Mouse (Mus musculus) intestine, embryonic 15.5 days (tissue): ENCODE measurements at regions not wholly inside any gene's neighbourhood (a gene's known extent, or its start where the extent isn't known, plus 50 kb on each side); places are given as distances from the start of the nearest gene placed in this dataset.

Experiments used
- ATAC-seq: fragments of 200-750 bp; cut with Nextera tagmentation; 2 replicates; pipeline ENCODE4 v1.8.0; 2017; ENCODE audit warnings: moderate TSS enrichment, moderate library complexity
- H3K27ac ChIP-seq: fragments of 300-500 bp; sonication (generic); 2 replicates; pipeline ENCODE4 v1.5.1; 2015; ENCODE audit warnings: mild to moderate bottlenecking, inconsistent platforms
- H3K27me3 ChIP-seq: fragments of 300-500 bp; sonication (generic); replicated peaks from 2 replicates; pipeline ENCODE4 v1.6.1; 2015; ENCODE audit warnings: inconsistent platforms
- H3K36me3 ChIP-seq: fragments of 300-500 bp; sonication (generic); 2 replicates; pipeline ENCODE4 v1.6.1; 2015; ENCODE audit warnings: inconsistent platforms
- H3K4me1 ChIP-seq: fragments of 300-500 bp; sonication (generic); replicated peaks from 2 replicates; pipeline ENCODE4 v1.6.1; 2015; ENCODE audit warnings: inconsistent platforms
- H3K4me2 ChIP-seq: fragments of 300-500 bp; sonication (generic); replicated peaks from 2 replicates; pipeline ENCODE4 v1.6.1; 2015; ENCODE audit warnings: mild to moderate bottlenecking, inconsistent platforms
- H3K4me3 ChIP-seq: fragments of 300-500 bp; sonication (generic); replicated peaks from 2 replicates; pipeline ENCODE4 v1.5.1; 2015; ENCODE audit warnings: inconsistent platforms
- H3K9ac ChIP-seq: fragments of 300-500 bp; sonication (generic); 2 replicates; pipeline ENCODE4 v1.6.1; 2015; ENCODE audit warnings: inconsistent platforms
- H3K9me3 ChIP-seq: fragments of 300-500 bp; sonication (generic); 2 replicates; pipeline ENCODE4 v1.6.1; 2016; ENCODE audit warnings: inconsistent platforms
- WGBS: fragments of 180-500 bp; shearing (Covaris S2); methylation state at CpG from one replicate; pipeline ENCODE4 v1.1.7; 2015; 5-methylcytosine and 5-hydroxymethylcytosine counted together

DNA sequence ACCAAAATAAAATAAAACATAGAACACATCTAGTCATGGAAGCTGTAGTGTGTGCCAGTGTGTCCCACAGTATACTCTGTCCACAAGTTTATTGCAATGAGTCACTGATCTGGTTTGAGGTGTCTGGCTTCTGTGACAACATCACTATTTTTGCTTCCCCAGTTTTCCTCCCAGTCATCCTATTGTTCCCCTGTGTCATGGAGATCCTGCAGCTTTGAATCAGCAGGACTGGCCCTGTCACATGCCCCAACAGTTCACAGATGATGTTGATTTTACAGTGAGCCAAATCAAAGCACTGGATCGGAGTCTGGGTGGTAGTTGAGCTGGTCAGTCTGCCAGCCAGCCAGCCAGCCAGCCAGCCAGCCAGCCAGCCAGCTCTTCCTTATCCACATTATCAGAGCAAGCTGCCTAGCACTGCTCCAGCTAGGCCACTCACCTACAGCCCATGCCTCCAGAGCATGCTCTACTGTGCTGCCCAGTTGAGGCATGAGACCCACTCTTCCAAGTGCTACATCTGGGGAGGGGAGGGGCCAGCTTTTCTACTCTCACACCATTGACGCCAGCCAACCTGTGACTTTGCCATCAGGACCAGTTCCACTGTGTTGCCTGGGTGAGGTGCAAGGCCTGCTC, 619.1 kb upstream of the 4930452B06Rik start:
- WGBS = 92% methylated on average over 2 of the region's 2 CpGs
- Histone ChIP-seq H3K27ac (no peak overlapping the region), H3K27me3 (no peaks in the 10 kb centered on the region), H3K4me1 (no peaks in the 10 kb centered on the region), H3K36me3 (no peaks in the 10 kb centered on the region), H3K4me2 (no peak overlapping the region), H3K9me3 (no peaks in the 10 kb centered on the region), H3K9ac (no peak overlapping the region), H3K4me3 (no peak overlapping the region)
- no peak for ATAC-seq

DNA sequence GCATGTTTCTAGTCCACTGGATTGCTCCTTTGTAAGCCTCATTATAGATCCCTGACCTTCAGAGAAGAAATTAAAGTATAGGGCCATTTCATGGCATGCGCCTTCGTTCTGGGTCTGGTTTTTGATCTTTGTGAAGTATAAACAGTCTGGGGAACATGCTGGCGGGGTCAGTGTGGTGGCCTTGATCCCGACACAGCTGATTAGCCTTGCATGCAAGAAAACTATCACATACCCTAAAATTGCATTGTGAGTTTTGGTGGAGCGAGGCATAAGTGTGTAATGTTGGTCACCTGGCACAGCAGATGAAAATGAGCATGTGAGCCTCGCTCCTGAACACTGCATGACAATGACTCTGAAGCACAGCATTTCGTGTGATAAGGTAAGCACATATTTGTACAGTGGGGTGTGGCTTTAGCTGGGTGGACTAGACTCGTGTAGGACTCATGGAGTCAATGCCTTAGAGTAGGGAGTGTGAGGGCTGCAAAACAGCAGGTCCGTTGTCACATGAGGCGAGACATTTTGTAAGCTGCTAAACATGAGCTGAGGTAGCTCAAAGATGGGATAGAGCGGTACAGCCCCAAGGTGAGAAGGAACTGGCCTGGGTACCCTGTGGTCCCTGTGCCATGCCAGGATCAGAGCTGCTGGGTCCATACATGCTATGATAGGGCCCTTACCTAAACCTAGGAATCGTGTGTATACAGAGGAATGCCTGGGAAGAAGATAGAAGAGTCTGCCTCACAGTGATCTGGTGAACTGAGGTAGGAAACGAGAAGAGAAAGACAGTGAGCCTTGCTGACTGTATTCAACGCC, 601.4 kb upstream of the 4930452B06Rik start:
- H3K4me1 ChIP-seq = no peaks in the 10 kb centered on the region
- no peak overlapping the region for H3K9ac ChIP-seq
- ATAC-seq = peak; percentile 70
- 62% methylated on average over 14 of the region's 14 CpGs for WGBS
- no peak overlapping the region for H3K4me3 ChIP-seq
- H3K27ac ChIP-seq = no peak overlapping the region
- no peaks in the 10 kb centered on the region for H3K9me3 ChIP-seq
- no peak overlapping the region for H3K4me2 ChIP-seq
- no peaks in the 10 kb centered on the region for H3K27me3 ChIP-seq
- H3K36me3 ChIP-seq = no peaks in the 10 kb centered on the region

DNA sequence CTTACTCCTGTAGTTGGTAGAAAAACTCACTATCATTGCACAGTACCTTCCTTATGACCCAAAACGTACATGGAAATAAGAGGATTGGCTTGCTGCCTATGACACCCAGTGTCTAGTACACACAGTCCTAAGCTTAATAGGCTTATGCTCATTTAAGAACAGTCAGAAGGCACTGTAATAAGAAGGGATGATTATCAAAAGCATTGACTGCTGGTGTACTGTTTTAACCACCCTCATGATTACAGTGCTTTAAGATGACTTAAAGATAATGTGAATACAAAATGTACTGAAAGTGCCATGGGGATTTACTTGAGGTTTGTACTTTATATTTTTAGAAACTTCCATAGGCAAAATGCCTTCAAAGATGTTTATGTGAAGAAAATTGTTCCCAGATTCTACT, 586.0 kb upstream of the 4930452B06Rik start:
- no peaks in the 10 kb centered on the region for H3K9me3 ChIP-seq
- H3K27me3 ChIP-seq = no peaks in the 10 kb centered on the region
- H3K4me2 ChIP-seq = no peak overlapping the region
- H3K4me1 ChIP-seq = no peaks in the 10 kb centered on the region
- no peak overlapping the region for H3K9ac ChIP-seq
- no peak overlapping the region for H3K4me3 ChIP-seq
- H3K36me3 ChIP-seq = no peaks in the 10 kb centered on the region
- ATAC-seq = no peak
- no peak overlapping the region for H3K27ac ChIP-seq
- 80% methylated on average over 1 of the region's 1 CpGs for WGBS

DNA sequence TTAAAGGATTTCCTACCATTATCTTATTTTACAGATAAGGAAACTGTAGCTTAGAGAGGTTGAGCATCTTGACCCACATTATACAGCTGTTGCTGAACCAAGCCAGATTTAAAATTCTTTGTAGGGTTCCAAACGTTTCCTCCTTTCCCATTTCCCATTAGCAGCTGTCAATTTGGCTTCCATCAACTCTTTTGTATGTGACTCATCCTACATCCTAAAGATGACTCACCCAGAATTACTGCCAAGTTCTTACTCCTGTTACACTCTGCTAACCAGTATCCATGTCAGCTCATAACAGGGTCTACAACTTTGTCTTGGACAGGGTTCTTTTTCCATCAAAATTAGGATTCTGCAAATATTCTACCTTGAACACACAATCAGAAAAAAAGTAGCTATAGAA, 579.2 kb upstream of the 4930452B06Rik start:
- no peaks in the 10 kb centered on the region for H3K27me3 ChIP-seq
- no peak overlapping the region for H3K4me2 ChIP-seq
- WGBS = 22% methylated on average over 1 of the region's 1 CpGs
- H3K4me1 ChIP-seq = no peaks in the 10 kb centered on the region
- no peak overlapping the region for H3K27ac ChIP-seq
- no peaks in the 10 kb centered on the region for H3K9me3 ChIP-seq
- H3K4me3 ChIP-seq = no peak overlapping the region
- no peak overlapping the region for H3K9ac ChIP-seq
- H3K36me3 ChIP-seq = no peaks in the 10 kb centered on the region
- ATAC-seq = no peak

DNA sequence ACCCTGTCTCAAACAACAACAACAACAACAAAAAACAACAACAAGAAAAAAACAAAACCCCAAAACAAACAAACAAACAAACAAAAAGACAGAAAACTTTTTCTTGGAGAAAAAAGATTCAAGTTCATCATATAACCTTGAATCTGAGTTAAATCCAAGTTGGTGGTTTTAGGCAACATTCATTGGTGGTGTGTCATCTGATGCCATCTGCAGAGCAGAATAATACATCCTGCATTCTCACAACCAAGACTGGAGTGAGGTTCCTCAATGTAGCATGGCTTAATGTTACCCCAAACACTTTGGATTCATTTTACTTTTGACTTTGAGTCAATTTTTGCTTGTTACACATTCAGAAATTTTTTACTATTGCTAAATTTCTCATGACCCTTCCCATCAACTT, 577.3 kb upstream of the 4930452B06Rik start:
- Histone ChIP-seq H3K4me2 (no peak overlapping the region), H3K27ac (no peak overlapping the region), H3K4me1 (no peaks in the 10 kb centered on the region), H3K36me3 (no peaks in the 10 kb centered on the region), H3K9me3 (no peaks in the 10 kb centered on the region), H3K4me3 (no peak overlapping the region), H3K27me3 (no peaks in the 10 kb centered on the region), H3K9ac (no peak overlapping the region)
- no peak for ATAC-seq

DNA sequence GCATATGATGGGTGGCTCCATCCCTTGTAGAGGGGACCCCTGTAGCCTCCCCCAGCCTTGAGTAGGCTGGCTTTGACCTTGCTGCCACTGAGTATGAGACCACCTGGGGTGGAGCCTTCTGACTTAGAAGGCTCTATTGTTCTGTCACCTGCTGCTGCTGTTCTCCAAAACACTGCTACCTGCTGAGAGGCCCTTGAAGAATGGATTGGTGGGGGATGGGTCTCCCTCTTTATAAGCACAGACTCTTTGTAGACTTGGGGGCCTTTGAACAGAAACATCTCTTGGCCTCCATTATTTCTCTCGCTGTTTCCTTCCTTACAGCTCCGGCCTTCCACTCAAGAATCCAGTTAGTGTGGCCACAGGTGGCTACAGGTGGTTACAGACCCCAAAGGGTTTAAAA, 576.1 kb upstream of the 4930452B06Rik start:
- WGBS = 50% methylated on average over 2 of the region's 2 CpGs
- Histone ChIP-seq H3K9ac (no peak overlapping the region), H3K27ac (no peak overlapping the region), H3K4me3 (no peak overlapping the region), H3K4me2 (no peak overlapping the region), H3K4me1 (no peaks in the 10 kb centered on the region), H3K27me3 (no peaks in the 10 kb centered on the region), H3K9me3 (no peaks in the 10 kb centered on the region), H3K36me3 (no peaks in the 10 kb centered on the region)
- no peak for ATAC-seq

DNA sequence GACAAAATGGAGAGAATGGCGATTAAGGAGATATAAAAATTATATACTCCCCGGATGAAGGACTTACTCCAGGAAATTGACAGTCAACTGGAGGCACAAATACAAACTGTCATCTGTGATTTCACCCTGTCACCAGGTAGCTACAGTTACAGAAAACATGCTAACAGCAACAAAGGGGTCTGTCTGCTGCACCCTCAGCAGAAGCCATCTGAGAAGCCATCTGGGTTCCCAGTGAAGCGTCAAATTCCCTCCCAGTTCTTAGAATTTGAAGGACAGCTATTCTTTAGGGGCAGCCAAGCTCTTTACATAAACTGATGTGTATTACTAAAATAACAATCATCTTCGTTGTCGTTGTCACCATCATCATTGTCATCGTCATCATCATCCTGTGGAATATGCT, 561.6 kb upstream of the 4930452B06Rik start:
- ATAC-seq = no peak
- 91% methylated on average over 6 of the region's 6 CpGs for WGBS
- Histone ChIP-seq H3K4me3 (no peak overlapping the region), H3K9me3 (no peaks in the 10 kb centered on the region), H3K4me2 (no peak overlapping the region), H3K36me3 (no peaks in the 10 kb centered on the region), H3K27me3 (no peaks in the 10 kb centered on the region), H3K4me1 (no peaks in the 10 kb centered on the region), H3K27ac (no peak overlapping the region), H3K9ac (no peak overlapping the region)

DNA sequence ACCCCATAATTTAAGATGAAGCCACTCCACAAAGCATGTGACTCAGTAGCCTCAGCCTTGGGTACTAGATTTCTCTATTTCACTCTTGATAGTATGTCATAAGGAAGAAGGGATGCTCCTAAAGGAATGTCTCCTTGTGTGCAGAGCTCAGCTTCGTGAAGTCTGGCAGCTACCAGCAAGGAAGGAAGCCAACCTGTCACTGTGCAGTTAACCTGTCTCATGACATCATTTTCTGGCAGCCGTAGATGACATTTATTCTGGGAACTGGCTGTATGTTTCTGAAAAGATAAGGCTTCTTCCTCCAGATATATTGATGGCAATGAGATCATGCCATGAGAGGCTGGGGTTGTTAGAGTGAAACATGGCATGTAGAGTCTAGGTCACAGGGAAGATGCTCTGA, 534.2 kb upstream of the 4930452B06Rik start:
- Histone ChIP-seq H3K4me1 (no peaks in the 10 kb centered on the region), H3K4me2 (no peak overlapping the region), H3K4me3 (no peak overlapping the region), H3K27me3 (no peaks in the 10 kb centered on the region), H3K27ac (no peak overlapping the region), H3K36me3 (no peaks in the 10 kb centered on the region), H3K9me3 (no peaks in the 10 kb centered on the region), H3K9ac (no peak overlapping the region)
- ATAC-seq = no peak
- WGBS = 81% methylated on average over 2 of the region's 2 CpGs

DNA sequence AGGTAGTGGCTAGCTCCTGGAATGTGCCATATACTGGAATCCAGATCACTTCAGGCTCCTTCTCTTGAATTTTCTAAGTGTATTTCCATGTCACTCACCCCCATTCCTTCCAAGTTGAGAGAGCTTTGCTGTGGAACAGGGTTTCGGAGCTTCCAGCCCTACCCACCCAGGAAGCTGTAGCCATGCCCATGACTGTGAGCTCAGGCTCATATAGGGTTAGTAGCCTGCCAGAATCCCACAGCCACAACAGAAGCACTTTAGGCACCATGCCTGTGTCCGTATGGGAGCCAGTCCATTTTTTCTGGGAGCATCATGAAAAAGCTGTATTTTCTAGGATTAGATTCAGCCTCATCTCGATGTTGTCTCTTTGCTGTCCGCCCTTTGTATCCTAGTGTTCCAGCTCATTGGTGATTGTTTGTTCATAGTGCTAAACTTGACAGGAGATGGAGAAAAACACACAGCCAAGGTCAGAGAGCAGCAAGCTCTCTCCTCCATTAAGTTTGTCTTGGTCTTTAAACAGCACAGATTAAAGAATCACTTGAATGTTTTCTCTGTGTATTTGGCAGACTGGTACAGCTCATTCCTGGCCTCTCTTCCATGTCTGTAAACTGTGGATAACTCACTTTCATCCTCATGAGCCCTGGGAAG, 526.2 kb upstream of the 4930452B06Rik start:
- no peak for ATAC-seq
- Histone ChIP-seq H3K4me1 (no peaks in the 10 kb centered on the region), H3K4me3 (no peak overlapping the region), H3K27ac (no peak overlapping the region), H3K27me3 (no peaks in the 10 kb centered on the region), H3K9ac (no peak overlapping the region), H3K9me3 (no peaks in the 10 kb centered on the region), H3K4me2 (no peak overlapping the region), H3K36me3 (no peaks in the 10 kb centered on the region)
- 75% methylated on average over 4 of the region's 4 CpGs for WGBS

DNA sequence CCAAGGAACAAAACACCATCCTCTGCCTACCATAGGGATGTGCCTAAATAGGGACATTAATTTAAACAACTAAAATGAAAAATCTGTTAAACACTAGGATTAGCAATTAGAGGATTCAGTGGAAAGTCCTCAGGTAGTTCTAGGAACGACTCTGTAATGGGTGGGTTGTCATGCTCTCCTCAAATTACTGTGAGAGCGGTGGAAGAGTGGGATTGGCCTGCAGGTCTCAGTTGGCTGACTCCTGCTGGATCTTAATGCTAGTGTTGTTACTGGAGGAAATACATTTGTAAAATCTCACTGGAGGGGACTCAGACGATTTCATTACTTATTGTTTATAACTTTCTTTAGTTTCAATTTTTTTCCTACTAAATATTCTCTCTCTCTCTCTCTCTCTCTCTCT, 525.6 kb upstream of the 4930452B06Rik start:
- H3K9ac ChIP-seq = no peak overlapping the region
- no peak overlapping the region for H3K4me3 ChIP-seq
- no peak overlapping the region for H3K4me2 ChIP-seq
- no peak for ATAC-seq
- H3K27ac ChIP-seq = no peak overlapping the region
- H3K27me3 ChIP-seq = no peaks in the 10 kb centered on the region
- no peaks in the 10 kb centered on the region for H3K36me3 ChIP-seq
- no peaks in the 10 kb centered on the region for H3K4me1 ChIP-seq
- H3K9me3 ChIP-seq = no peaks in the 10 kb centered on the region
- 59% methylated on average over 3 of the region's 3 CpGs for WGBS

DNA sequence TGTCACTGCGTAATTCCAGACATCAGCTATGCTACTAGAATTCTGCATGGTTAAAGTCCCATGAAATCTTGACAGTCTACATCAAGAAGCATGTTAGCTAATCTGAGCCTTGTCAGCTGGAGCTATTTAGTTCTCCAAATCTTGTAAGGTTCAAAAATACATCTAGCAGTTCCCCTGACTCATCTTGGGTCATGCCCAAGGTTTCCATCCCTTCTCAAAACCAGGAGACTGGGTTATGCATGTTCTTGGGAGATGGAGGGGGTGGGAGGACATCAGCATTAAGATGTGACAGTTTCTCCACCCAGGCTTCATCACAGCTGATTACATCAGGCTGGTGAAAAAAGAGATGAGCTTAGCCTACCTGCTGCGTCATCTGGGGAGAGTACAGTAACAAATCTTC, 495.3 kb upstream of the 4930452B06Rik start:
- Histone ChIP-seq H3K4me3 (no peak overlapping the region), H3K36me3 (no peaks in the 10 kb centered on the region), H3K4me2 (no peak overlapping the region), H3K9me3 (no peaks in the 10 kb centered on the region), H3K27ac (no peak overlapping the region), H3K9ac (no peak overlapping the region), H3K4me1 (no peaks in the 10 kb centered on the region), H3K27me3 (no peaks in the 10 kb centered on the region)
- ATAC-seq = no peak
- 95% methylated on average over 2 of the region's 2 CpGs for WGBS

DNA sequence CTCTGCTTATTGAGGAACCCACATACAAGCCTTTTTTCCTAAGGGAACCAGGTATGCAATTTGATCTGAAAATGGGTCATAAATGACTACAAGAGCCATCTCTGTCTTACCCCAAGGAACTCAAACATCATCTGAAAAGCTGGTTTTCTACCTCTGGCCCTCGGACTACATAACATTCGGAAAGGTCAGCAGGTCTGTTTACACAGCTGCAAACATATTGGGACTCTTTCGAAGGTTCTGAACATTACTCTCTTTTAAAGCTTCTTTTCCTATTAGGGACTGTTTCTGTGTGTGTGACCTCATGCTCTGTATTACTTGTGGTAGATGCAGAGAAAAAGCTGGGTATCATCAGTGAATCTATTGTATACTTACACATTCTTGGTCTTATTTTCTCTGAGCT, 491.9 kb upstream of the 4930452B06Rik start:
- Histone ChIP-seq H3K27ac (no peak overlapping the region), H3K4me3 (no peak overlapping the region), H3K9ac (no peak overlapping the region), H3K27me3 (no peaks in the 10 kb centered on the region), H3K36me3 (no peaks in the 10 kb centered on the region), H3K9me3 (no peaks in the 10 kb centered on the region), H3K4me1 (no peaks in the 10 kb centered on the region), H3K4me2 (no peak overlapping the region)
- WGBS = 18% methylated on average over 3 of the region's 3 CpGs
- no peak for ATAC-seq

DNA sequence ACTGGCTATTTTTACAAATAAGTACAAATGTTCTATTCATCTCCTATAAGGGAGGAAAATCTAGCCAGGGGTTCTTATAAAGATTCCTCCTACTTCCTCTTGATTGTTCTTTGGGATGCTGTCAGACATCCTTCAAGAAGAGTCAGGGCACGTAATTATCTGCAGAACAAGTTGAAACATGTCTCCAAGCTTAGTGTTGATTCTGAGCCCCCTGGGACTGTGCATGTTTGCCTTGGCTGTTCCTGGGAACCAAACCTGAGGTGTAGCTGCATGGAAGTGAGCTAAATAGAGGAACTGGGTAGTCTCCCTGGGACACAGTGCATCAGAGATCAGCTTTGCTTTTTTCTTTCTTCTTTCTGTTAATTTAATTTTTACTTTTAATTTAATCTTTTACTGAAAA, 484.8 kb upstream of the 4930452B06Rik start:
- no peak for ATAC-seq
- Histone ChIP-seq H3K4me3 (no peak overlapping the region), H3K36me3 (no peaks in the 10 kb centered on the region), H3K27me3 (no peaks in the 10 kb centered on the region), H3K9me3 (no peaks in the 10 kb centered on the region), H3K9ac (no peak overlapping the region), H3K4me2 (no peak overlapping the region), H3K4me1 (no peaks in the 10 kb centered on the region), H3K27ac (no peak overlapping the region)
- 66% methylated on average over 1 of the region's 1 CpGs for WGBS
